Mouse (Mus musculus) erythroblast, embryonic 14.5 days (primary cell): ENCODE data around the gene Gnas. TPM values are rescaled to one million over a fixed set of nuclear protein-coding genes. Genes with fewer than 3 reads are reported as not detected.

Experiments used
- H3K27me3 ChIP-seq: 2 replicates; pipeline ENCODE4 v1.6.1; 2012; ENCODE audit warnings: inconsistent platforms; ENCODE audit not compliant: control insufficient read depth
- H3K36me3 ChIP-seq: 2 replicates; pipeline ENCODE4 v1.6.1; 2012; ENCODE audit warnings: mild to moderate bottlenecking, inconsistent platforms; ENCODE audit not compliant: control insufficient read depth
- H3K4me1 ChIP-seq: 2 replicates; pipeline ENCODE4 v1.6.1; 2012; ENCODE audit warnings: inconsistent platforms; ENCODE audit not compliant: control insufficient read depth
- H3K4me3 ChIP-seq: replicated peaks from 2 replicates; pipeline ENCODE3; 2012; ENCODE audit warnings: moderate library complexity, mild to moderate bottlenecking, inconsistent platforms
- H3K9me3 ChIP-seq: 2 replicates; pipeline ENCODE4 v1.6.1; 2012; ENCODE audit warnings: low read length, inconsistent platforms, mixed read lengths; ENCODE audit not compliant: control insufficient read depth
- GATA1 ChIP-seq: IDR thresholded peaks from 2 replicates; pipeline ENCODE4 v1.6.1; 2012; ENCODE audit warnings: low read length, inconsistent platforms, mixed read lengths
- TAL1 ChIP-seq: IDR thresholded peaks from 3 replicates; pipeline ENCODE4 v1.6.1; 2012; ENCODE audit warnings: low read length, inconsistent platforms, mixed read lengths
- polyA plus RNA-seq: library from polyadenylated mRNA; stranded (reverse); fragments of >175 nt; gene quantifications from 2 replicates; pipeline ENCODE4 v1.2.3, GENCODE M21; 2012

Gene Gnas
- polyA plus RNA-seq, 1 experiment = 73.8 TPM

- peaks cover 25% of the 10 kb centered on the region for H3K4me1 ChIP-seq
- H3K36me3 ChIP-seq = peaks cover 81% of the 10 kb centered on the region
- H3K4me3 ChIP-seq = no peak overlapping the region
- H3K27me3 ChIP-seq = peaks cover 52% of the 10 kb centered on the region
- TF ChIP-seq GATA1 (no peak), TAL1 (no peak)
- H3K9me3 ChIP-seq = peaks cover 33% of the 10 kb centered on the region
Observed at GRCm38 (mm10) chr2:174288673-174289430, 4.7 kb downstream of the Gnas start.

- H3K4me3 ChIP-seq = no peak overlapping the region
- peaks cover 24% of the 10 kb centered on the region for H3K9me3 ChIP-seq
- peaks cover 30% of the 10 kb centered on the region for H3K27me3 ChIP-seq
- peaks cover 58% of the 10 kb centered on the region for H3K36me3 ChIP-seq
- H3K4me1 ChIP-seq = peaks cover 39% of the 10 kb centered on the region
- TF ChIP-seq TAL1 (no peak), GATA1 (no peak)
Observed at GRCm38 (mm10) chr2:174291029-174291661, 7.0 kb downstream of the Gnas start.

- TF ChIP-seq GATA1 = no peak
- TF ChIP-seq TAL1 = no peak
- peaks cover 53% of the 10 kb centered on the region for H3K36me3 ChIP-seq
- H3K4me1 ChIP-seq = peaks cover 44% of the 10 kb centered on the region
- H3K9me3 ChIP-seq = peaks cover 24% of the 10 kb centered on the region
- peaks cover 25% of the 10 kb centered on the region for H3K27me3 ChIP-seq
- H3K4me3 ChIP-seq = no peak overlapping the region
Observed at GRCm38 (mm10) chr2:174291662-174292030, 7.5 kb downstream of the Gnas start.

GRCm38 (mm10) chr2:174294457-174294856 is 10.3 kb downstream of the Gnas start:
- peak overlapping the region; percentile 75 for H3K4me3 ChIP-seq
- H3K4me1 ChIP-seq = peaks cover 65% of the 10 kb centered on the region
- peaks cover 30% of the 10 kb centered on the region for H3K36me3 ChIP-seq

GRCm38 (mm10) chr2:174295175-174295899 is 11.2 kb downstream of the Gnas start:
- peaks cover 53% of the 10 kb centered on the region for H3K9me3 ChIP-seq
- H3K36me3 ChIP-seq = peaks cover 23% of the 10 kb centered on the region
- peaks cover 36% of the 10 kb centered on the region for H3K27me3 ChIP-seq
- H3K4me1 ChIP-seq = peaks cover 73% of the 10 kb centered on the region
- TF ChIP-seq TAL1 = no peak
- no peak for TF ChIP-seq GATA1
- H3K4me3 ChIP-seq = peak overlapping the region; percentile 75

More at GRCm38 (mm10) chr2:174294457-174294856, 10.3 kb downstream of the Gnas start:
- peaks cover 44% of the 10 kb centered on the region for H3K9me3 ChIP-seq
- TF ChIP-seq TAL1 (no peak), GATA1 (no peak)
- peaks cover 28% of the 10 kb centered on the region for H3K27me3 ChIP-seq

GRCm38 (mm10) chr2:174295900-174296465 is 11.9 kb downstream of the Gnas start:
- Histone ChIP-seq H3K27me3 (peaks cover 43% of the 10 kb centered on the region), H3K4me3 (peak overlapping the region; percentile 75), H3K36me3 (peaks cover 17% of the 10 kb centered on the region), H3K9me3 (peaks cover 59% of the 10 kb centered on the region), H3K4me1 (peaks cover 72% of the 10 kb centered on the region)
- TF ChIP-seq GATA1 = no peak
- no peak for TF ChIP-seq TAL1

GRCm38 (mm10) chr2:174297086-174297571 is 13.0 kb downstream of the Gnas start:
- TF ChIP-seq GATA1 (peak; percentile 13; the same call in 1 of the 2 replicates), TAL1 (no peak)
- Histone ChIP-seq H3K27me3 (peaks cover 53% of the 10 kb centered on the region), H3K4me1 (peaks cover 63% of the 10 kb centered on the region), H3K4me3 (peak overlapping the region; percentile 75), H3K9me3 (peaks cover 59% of the 10 kb centered on the region), H3K36me3 (peaks cover 11% of the 10 kb centered on the region)

- peaks cover 56% of the 10 kb centered on the region for H3K4me1 ChIP-seq
- H3K9me3 ChIP-seq = peaks cover 59% of the 10 kb centered on the region
- peak overlapping the region; percentile 19 for H3K4me3 ChIP-seq
- peaks cover 5% of the 10 kb centered on the region for H3K36me3 ChIP-seq
- peaks cover 56% of the 10 kb centered on the region for H3K27me3 ChIP-seq
- TF ChIP-seq GATA1 = no peak
- no peak for TF ChIP-seq TAL1
Observed at GRCm38 (mm10) chr2:174297851-174298250, 13.7 kb downstream of the Gnas start.
